Mouse (Mus musculus) spleen, adult 2 months (tissue): ENCODE results near the gene Erg.

Experiments
- CTCF ChIP-seq: fragments of 200-500 bp; IDR thresholded peaks from 2 replicates; pipeline ENCODE4 v1.5.1; 2011; ENCODE audit warnings: mild to moderate bottlenecking, inconsistent platforms; ENCODE audit not compliant: insufficient read depth, insufficient read length, insufficient replicate concordance; ENCODE audit errors: extremely low read depth
- POLR2A ChIP-seq: fragments of 200-500 bp; IDR thresholded peaks from 2 replicates; pipeline ENCODE4 v1.6.1; 2011; ENCODE audit warnings: low read depth, low read length, inconsistent platforms

- no peak for TF ChIP-seq CTCF
- no peak for TF ChIP-seq POLR2A
Measured at GRCm38 (mm10) chr16:95449361-95449725, 137.1 kb downstream of the Erg start.
